Mouse (Mus musculus) hindbrain, postnatal 0 days (tissue): ENCODE results near the gene Eno3. TPM values are rescaled to one million over a fixed set of nuclear protein-coding genes. Genes with fewer than 3 reads are reported as not detected.
A peak's percentile ranks its signal among the peaks of the same experiment; 100 is the strongest.

Source experiments
- ATAC-seq: fragments of 200-750 bp; cut with Nextera tagmentation; 2 replicates; pipeline ENCODE4 v1.8.0; 2017; ENCODE audit warnings: mild to moderate bottlenecking, moderate TSS enrichment, moderate library complexity
- DNase-seq: peaks from one replicate; pipeline ENCODE4 v3.0.0-alpha.2; 2015; ENCODE audit warnings: low spot score
- H3K27ac ChIP-seq: fragments of 300-500 bp; sonication (generic); 2 replicates; pipeline ENCODE4 v1.5.1; 2014; ENCODE audit warnings: mild to moderate bottlenecking
- H3K27me3 ChIP-seq: fragments of 300-500 bp; sonication (generic); 2 replicates; pipeline ENCODE4 v1.6.1; 2014; ENCODE audit warnings: low read length, mixed read lengths; ENCODE audit not compliant: insufficient read depth
- H3K36me3 ChIP-seq: fragments of 300-500 bp; sonication (generic); 2 replicates; pipeline ENCODE4 v1.6.1; 2014; ENCODE audit warnings: low read length, mixed read lengths; ENCODE audit not compliant: insufficient read depth
- H3K4me1 ChIP-seq: fragments of 300-500 bp; sonication (generic); 2 replicates; pipeline ENCODE4 v1.6.1; 2014; ENCODE audit warnings: antibody characterized with exemption, low read length, mixed read lengths; ENCODE audit not compliant: insufficient read depth
- H3K4me2 ChIP-seq: fragments of 300-500 bp; sonication (generic); 2 replicates; pipeline ENCODE4 v1.6.1; 2014; ENCODE audit warnings: low read depth, mild to moderate bottlenecking, low read length, moderate library complexity, mixed read lengths
- H3K4me3 ChIP-seq: fragments of 300-500 bp; sonication (generic); 2 replicates; pipeline ENCODE4 v1.5.1; 2014; ENCODE audit warnings: low read length
- H3K9ac ChIP-seq: fragments of 300-500 bp; sonication (generic); replicated peaks from 2 replicates; pipeline ENCODE4 v1.6.1; 2014; ENCODE audit warnings: mild to moderate bottlenecking, low read length, moderate library complexity, mixed read lengths
- H3K9me3 ChIP-seq: fragments of 300-500 bp; sonication (generic); 2 replicates; pipeline ENCODE4 v1.6.1; 2016; ENCODE audit warnings: low read length, mixed read lengths
- CTCF ChIP-seq: IDR thresholded peaks from 2 replicates; pipeline ENCODE4 v1.5.1; 2016; ENCODE audit warnings: antibody characterized with exemption, control low read depth, low read depth
- WGBS: fragments of 180-500 bp; shearing (Covaris S2); extraction: QIAGEN DNeasy Blood & Tissue Kit; methylation state at CpG from one replicate; pipeline ENCODE4 v1.1.7; 2014; 5-methylcytosine and 5-hydroxymethylcytosine counted together
- polyA plus RNA-seq: library from polyadenylated mRNA; unstranded; fragments of >200 nt; fragmentation: Nextera tagmentation; extraction: Ambion mirVana; gene quantifications from 2 replicates; pipeline ENCODE4 v1.2.1, GENCODE M21; 2015
- total RNA-seq: library from RNA; depleted of rRNA; stranded (reverse); fragments of >200 nt; gene quantifications from 2 replicates; pipeline ENCODE4 v1.2.3, GENCODE M21; 2014

The Eno3 gene
- total and polyA plus RNA-seq, 2 experiments from 2014 or later = 5.9 to 12.4 TPM

DNA sequence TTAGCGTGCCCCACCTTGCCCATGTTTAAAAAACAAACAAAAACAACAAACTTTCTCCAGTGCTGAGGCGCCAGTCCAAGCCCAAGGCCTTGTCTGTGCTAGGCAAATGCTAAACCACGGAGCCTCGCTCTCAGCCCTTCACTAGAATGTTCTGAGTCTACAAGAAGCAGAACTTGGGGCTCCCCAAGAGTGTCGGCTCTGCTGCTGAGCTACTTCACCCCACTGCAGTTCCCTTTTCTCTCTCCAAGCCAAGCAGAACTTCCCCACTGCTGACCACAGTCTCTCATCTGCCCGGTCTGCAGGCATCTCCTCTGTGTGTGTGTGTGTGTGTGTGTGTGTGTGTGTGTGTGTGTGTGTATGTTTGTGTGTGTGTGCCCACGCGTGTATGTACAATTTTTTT is 22.9 kb downstream of the Eno3 start:
- Histone ChIP-seq H3K9me3 (no peaks in the 10 kb centered on the region), H3K36me3 (peaks cover 40% of the 10 kb centered on the region), H3K4me1 (peaks cover 4% of the 10 kb centered on the region; the same call in 1 of the 2 replicates), H3K9ac (no peak overlapping the region), H3K27ac (no peak overlapping the region), H3K4me2 (no peak overlapping the region), H3K4me3 (no peak overlapping the region), H3K27me3 (no peaks in the 10 kb centered on the region)
- WGBS = 94% methylated on average over 8 of the region's 8 CpGs
- no peak for ATAC-seq
- DNase-seq = no peak
- no peak for TF ChIP-seq CTCF

GRCm38 (mm10) chr11:70681170-70681569 is 24.2 kb downstream of the Eno3 start:
- Histone ChIP-seq H3K4me1 (peaks cover 5% of the 10 kb centered on the region; the same call in 1 of the 2 replicates), H3K27ac (no peak overlapping the region), H3K4me3 (no peak overlapping the region), H3K36me3 (peaks cover 32% of the 10 kb centered on the region), H3K9me3 (no peaks in the 10 kb centered on the region), H3K27me3 (no peaks in the 10 kb centered on the region), H3K9ac (no peak overlapping the region), H3K4me2 (no peak overlapping the region)
- TF ChIP-seq CTCF = no peak
- 69% methylated on average over 12 of the region's 12 CpGs for WGBS
- DNase-seq = no peak
- ATAC-seq = no peak

DNA sequence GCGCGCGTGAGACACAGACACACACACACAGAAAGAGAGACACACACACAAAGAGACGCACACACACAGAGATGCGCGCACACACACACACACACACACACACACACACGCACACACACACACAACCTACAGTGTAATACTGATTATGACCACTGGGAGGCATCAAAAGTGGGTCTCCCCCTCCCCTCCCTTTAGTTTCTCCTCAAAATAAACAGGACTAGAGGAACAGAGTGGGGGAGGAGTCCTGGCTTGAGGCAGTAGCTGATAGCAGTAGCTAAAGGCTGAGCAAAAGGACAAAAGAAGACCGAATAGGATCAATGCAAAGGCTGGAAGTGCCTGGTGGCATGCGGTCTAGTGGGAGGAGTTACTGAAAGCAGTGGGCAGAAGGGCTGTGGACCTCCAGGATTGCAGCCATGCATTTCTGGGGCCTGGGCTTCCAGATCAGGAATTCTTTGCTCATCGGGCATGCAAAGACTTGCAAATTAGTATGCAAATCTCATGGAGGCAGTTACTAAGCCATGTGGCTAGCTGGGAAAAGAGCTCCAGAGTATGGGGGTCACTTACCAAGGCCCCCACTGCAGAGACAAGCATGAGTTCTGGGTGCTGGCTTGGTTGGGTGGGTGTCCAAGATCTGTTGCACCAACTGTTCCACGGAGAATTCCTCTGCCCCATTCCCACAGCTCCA is 25.0 kb downstream of the Eno3 start:
- Histone ChIP-seq H3K4me2 (no peak overlapping the region), H3K27ac (peak overlapping the region; percentile 59; the same call in 1 of the 2 replicates), H3K4me3 (no peak overlapping the region), H3K4me1 (peaks cover 14% of the 10 kb centered on the region; the same call in 1 of the 2 replicates), H3K9ac (no peak overlapping the region), H3K9me3 (no peaks in the 10 kb centered on the region), H3K36me3 (peaks cover 32% of the 10 kb centered on the region), H3K27me3 (no peaks in the 10 kb centered on the region)
- peak; percentile 93 for TF ChIP-seq CTCF
- DNase-seq (peak; percentile 88), ATAC-seq (peak; percentile 89)
- 11% methylated on average over 11 of the region's 11 CpGs for WGBS

DNA sequence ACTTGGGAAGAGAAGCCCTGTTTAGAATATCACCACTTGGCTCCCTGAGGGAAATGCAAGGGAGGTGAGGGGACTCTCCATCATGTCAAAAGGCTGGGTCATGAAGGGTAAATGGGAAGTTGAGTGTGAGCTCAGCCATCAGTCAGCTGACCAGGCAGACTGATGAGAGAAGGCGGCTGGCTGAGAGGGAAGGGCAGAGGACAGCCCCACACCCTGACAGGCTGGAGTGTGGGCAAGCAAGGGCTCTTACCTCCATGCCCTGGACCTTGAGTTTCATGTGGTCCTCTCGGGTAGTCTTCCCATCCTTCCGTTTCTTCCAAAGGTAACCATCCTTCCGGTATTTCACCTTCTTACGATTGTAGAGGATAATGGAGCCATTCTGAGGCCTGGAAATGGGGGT is 26.6 kb downstream of the Eno3 start:
- DNase-seq = no peak
- Histone ChIP-seq H3K9me3 (no peaks in the 10 kb centered on the region), H3K4me3 (no peak overlapping the region), H3K9ac (no peak overlapping the region), H3K4me1 (peaks cover 21% of the 10 kb centered on the region), H3K27me3 (no peaks in the 10 kb centered on the region), H3K27ac (no peak overlapping the region), H3K4me2 (no peak overlapping the region), H3K36me3 (peaks cover 27% of the 10 kb centered on the region)
- no peak for ATAC-seq
- TF ChIP-seq CTCF = no peak
- WGBS = 87% methylated on average over 5 of the region's 5 CpGs

- Histone ChIP-seq H3K4me2 (peak overlapping the region; percentile 79), H3K4me3 (peak overlapping the region; percentile 73), H3K4me1 (peaks cover 25% of the 10 kb centered on the region), H3K9me3 (no peaks in the 10 kb centered on the region), H3K9ac (peak overlapping the region; percentile 85), H3K27ac (peak overlapping the region; percentile 87), H3K27me3 (no peaks in the 10 kb centered on the region), H3K36me3 (peaks cover 13% of the 10 kb centered on the region; the same call in 1 of the 2 replicates)
- WGBS = 2% methylated on average over 16 of the region's 16 CpGs
- peak; percentile 64 for ATAC-seq
- DNase-seq = peak; percentile 54
- peak; percentile 26 for TF ChIP-seq CTCF
These were observed 30.0 kb downstream of the Eno3 start for GRCm38 (mm10) chr11:70686901-70687566.

DNA sequence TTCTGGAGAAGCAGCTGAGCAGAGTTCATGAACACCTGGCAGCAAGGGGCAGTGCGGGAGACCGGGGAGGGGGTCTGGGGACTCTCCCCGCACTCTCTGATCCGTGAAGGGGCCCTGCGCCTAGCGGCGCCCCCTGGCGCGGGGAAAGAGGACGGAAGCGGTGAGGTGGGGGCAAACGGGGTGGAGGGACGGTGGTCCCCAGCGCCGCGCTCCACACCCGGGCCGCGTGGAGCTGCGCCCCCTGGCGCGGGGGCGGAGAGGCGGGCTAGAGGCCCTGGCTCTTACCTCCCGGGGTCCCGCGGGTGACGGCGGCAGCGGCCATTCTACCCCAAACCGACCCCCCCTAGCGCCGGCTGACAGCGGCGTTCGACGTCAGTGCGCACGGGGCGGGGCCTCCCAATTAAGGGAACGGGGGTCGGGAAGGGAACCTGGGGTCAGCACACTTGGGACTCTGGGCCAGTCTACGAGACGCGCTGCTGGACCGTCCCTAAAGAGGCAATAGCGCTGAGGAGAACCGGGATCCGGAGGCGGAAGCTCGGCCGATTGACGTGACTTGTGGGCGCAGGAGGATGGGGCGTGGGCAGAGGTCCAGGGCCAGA is 30.7 kb downstream of the Eno3 start, which contains the start of gene Camta2:
Gene Camta2, minus strand, starts transcription at position 505 of the 599 bp plus-strand sequence.
- H3K36me3 ChIP-seq = peaks cover 13% of the 10 kb centered on the region; the same call in 1 of the 2 replicates
- ATAC-seq (peak; percentile 85), DNase-seq (peak; percentile 90)
- H3K9ac ChIP-seq = peak within 1 kb of the TSS; percentile 85
- peaks cover 21% of the 10 kb centered on the region for H3K4me1 ChIP-seq
- peak within 1 kb of the TSS; percentile 73 for H3K4me3 ChIP-seq
- H3K9me3 ChIP-seq = no peaks in the 10 kb centered on the region
- H3K27me3 ChIP-seq = no peaks in the 10 kb centered on the region
- 0% methylated on average over 52 of the region's 55 CpGs for WGBS
- peak within 1 kb of the TSS; percentile 87 for H3K27ac ChIP-seq
- peak; percentile 46 for TF ChIP-seq CTCF
- peak within 1 kb of the TSS; percentile 79 for H3K4me2 ChIP-seq
